Mouse (Mus musculus): Measurements from ENCODE around the gene Asap2.

The Asap2 gene

GRCm38 (mm10) chr12:21284761-21285441 is 294.6 kb downstream of the Asap2 start, which contains the start of gene Cpsf3:
Gene Cpsf3, plus strand, starts transcription at chr12:21285391.
- H3K27me3 ChIP-seq (ENCODE audit: insufficient read depth, low read length), result no peaks in the 10 kb centered on the region
- peaks cover 17% of the 10 kb centered on the region for H3K36me3 ChIP-seq (ENCODE audit: insufficient read depth, low read length)
- H3K9me3 ChIP-seq (ENCODE audit: low read length), result no peaks in the 10 kb centered on the region
- TF ChIP-seq POU5F1 (IDR thresholded peaks at IDR 0.05; ENCODE audit: borderline replicate concordance, low read length), result no peak
- peaks cover 41% of the 10 kb centered on the region for H3K4me1 ChIP-seq (replicated peaks; ENCODE audit: low read depth, low read length)
- peak within 1 kb of the TSS; percentile 97 for H3K4me3 ChIP-seq (replicated peaks; ENCODE audit: low read length)

GRCm38 (mm10) chr12:21285508-21286242 is 295.4 kb downstream of the Asap2 start:
- Histone ChIP-seq H3K9me3 (ENCODE audit: low read length) (no peaks in the 10 kb centered on the region), H3K36me3 (ENCODE audit: insufficient read depth, low read length) (peaks cover 25% of the 10 kb centered on the region), H3K27me3 (ENCODE audit: insufficient read depth, low read length) (no peaks in the 10 kb centered on the region), H3K4me1 (replicated peaks; ENCODE audit: low read depth, low read length) (peaks cover 46% of the 10 kb centered on the region), H3K4me3 (replicated peaks; ENCODE audit: low read length) (peak overlapping the region; percentile 97)
- no peak for TF ChIP-seq POU5F1 (IDR thresholded peaks at IDR 0.05; ENCODE audit: borderline replicate concordance, low read length)
- no peak for TF ChIP-seq CTCF (conservative IDR thresholded peaks at IDR 0.05; ENCODE audit: low read length)
- no peak for TF ChIP-seq NANOG (IDR thresholded peaks at IDR 0.05; ENCODE audit: borderline replicate concordance, low read length)

- H3K9me3 ChIP-seq (ENCODE audit: low read length), result no peaks in the 10 kb centered on the region
- TF ChIP-seq POU5F1 (IDR thresholded peaks at IDR 0.05; ENCODE audit: borderline replicate concordance, low read length), result no peak
- H3K4me3 ChIP-seq (replicated peaks; ENCODE audit: low read length), result peak within 1 kb of the TSS; percentile 97
- H3K4me1 ChIP-seq (replicated peaks; ENCODE audit: low read depth, low read length), result peaks cover 46% of the 10 kb centered on the region
- no peaks in the 10 kb centered on the region for H3K27me3 ChIP-seq (ENCODE audit: insufficient read depth, low read length)
- H3K36me3 ChIP-seq (ENCODE audit: insufficient read depth, low read length), result peaks cover 30% of the 10 kb centered on the region
Measured at GRCm38 (mm10) chr12:21286243-21286622, 296.0 kb downstream of the Asap2 start, which contains the start of gene Itgb1bp1. Gene Itgb1bp1, minus strand, starts transcription at chr12:21286284.

GRCm38 (mm10) chr12:21286712-21287650 is 296.7 kb downstream of the Asap2 start:
- Histone ChIP-seq H3K36me3 (ENCODE audit: insufficient read depth, low read length) (peaks cover 38% of the 10 kb centered on the region), H3K27me3 (ENCODE audit: insufficient read depth, low read length) (no peaks in the 10 kb centered on the region), H3K9me3 (ENCODE audit: low read length) (no peaks in the 10 kb centered on the region), H3K4me1 (replicated peaks; ENCODE audit: low read depth, low read length) (peaks cover 46% of the 10 kb centered on the region), H3K4me3 (replicated peaks; ENCODE audit: low read length) (peak overlapping the region; percentile 97)
- TF ChIP-seq POU5F1 (IDR thresholded peaks at IDR 0.05; ENCODE audit: borderline replicate concordance, low read length) (no peak), CTCF (conservative IDR thresholded peaks at IDR 0.05; ENCODE audit: low read length) (no peak), NANOG (IDR thresholded peaks at IDR 0.05; ENCODE audit: borderline replicate concordance, low read length) (no peak)

- H3K36me3 ChIP-seq (ENCODE audit: insufficient read depth, low read length), result peaks cover 56% of the 10 kb centered on the region
- TF ChIP-seq NANOG (IDR thresholded peaks at IDR 0.05; ENCODE audit: borderline replicate concordance, low read length) (no peak), POU5F1 (IDR thresholded peaks at IDR 0.05; ENCODE audit: borderline replicate concordance, low read length) (no peak), CTCF (conservative IDR thresholded peaks at IDR 0.05; ENCODE audit: low read length) (no peak)
- no peaks in the 10 kb centered on the region for H3K27me3 ChIP-seq (ENCODE audit: insufficient read depth, low read length)
- no peaks in the 10 kb centered on the region for H3K9me3 ChIP-seq (ENCODE audit: low read length)
- peaks cover 46% of the 10 kb centered on the region for H3K4me1 ChIP-seq (replicated peaks; ENCODE audit: low read depth, low read length)
- no peak overlapping the region for H3K4me3 ChIP-seq (replicated peaks; ENCODE audit: low read length)
Measured at GRCm38 (mm10) chr12:21288716-21289395, 298.6 kb downstream of the Asap2 start.

- Histone ChIP-seq H3K36me3 (ENCODE audit: insufficient read depth, low read length) (peaks cover 64% of the 10 kb centered on the region), H3K9me3 (ENCODE audit: low read length) (no peaks in the 10 kb centered on the region), H3K27me3 (ENCODE audit: insufficient read depth, low read length) (no peaks in the 10 kb centered on the region), H3K4me3 (replicated peaks; ENCODE audit: low read length) (no peak overlapping the region), H3K4me1 (replicated peaks; ENCODE audit: low read depth, low read length) (peaks cover 46% of the 10 kb centered on the region)
- no peak for TF ChIP-seq POU5F1 (IDR thresholded peaks at IDR 0.05; ENCODE audit: borderline replicate concordance, low read length)
- 0 out of 2 replicates have a peak, but pooled peaks have one; percentile 5 for TF ChIP-seq NANOG (IDR thresholded peaks at IDR 0.05; ENCODE audit: borderline replicate concordance, low read length)
Measured at GRCm38 (mm10) chr12:21289651-21290050, 299.4 kb downstream of the Asap2 start.

GRCm38 (mm10) chr12:21298856-21299255 is 308.6 kb downstream of the Asap2 start:
- no peaks in the 10 kb centered on the region for H3K27me3 ChIP-seq (ENCODE audit: insufficient read depth, low read length)
- no peaks in the 10 kb centered on the region for H3K9me3 ChIP-seq (ENCODE audit: low read length)
- H3K4me3 ChIP-seq (replicated peaks; ENCODE audit: low read length), result no peak overlapping the region
- peaks cover 95% of the 10 kb centered on the region for H3K36me3 ChIP-seq (ENCODE audit: insufficient read depth, low read length)
- H3K4me1 ChIP-seq (replicated peaks; ENCODE audit: low read depth, low read length), result peaks cover 6% of the 10 kb centered on the region
- no peak for TF ChIP-seq POU5F1 (IDR thresholded peaks at IDR 0.05; ENCODE audit: borderline replicate concordance, low read length)
- no peak for TF ChIP-seq NANOG (IDR thresholded peaks at IDR 0.05; ENCODE audit: borderline replicate concordance, low read length)
- no peak for TF ChIP-seq CTCF (conservative IDR thresholded peaks at IDR 0.05; ENCODE audit: low read length)

- TF ChIP-seq NANOG (IDR thresholded peaks at IDR 0.05; ENCODE audit: borderline replicate concordance, low read length), result no peak
- TF ChIP-seq POU5F1 (IDR thresholded peaks at IDR 0.05; ENCODE audit: borderline replicate concordance, low read length), result no peak
- TF ChIP-seq CTCF (conservative IDR thresholded peaks at IDR 0.05; ENCODE audit: low read length), result no peak
- no peaks in the 10 kb centered on the region for H3K27me3 ChIP-seq (ENCODE audit: insufficient read depth, low read length)
- H3K36me3 ChIP-seq (ENCODE audit: insufficient read depth, low read length), result peaks cover 92% of the 10 kb centered on the region
- no peak overlapping the region for H3K4me3 ChIP-seq (replicated peaks; ENCODE audit: low read length)
- H3K9me3 ChIP-seq (ENCODE audit: low read length), result no peaks in the 10 kb centered on the region
- H3K4me1 ChIP-seq (replicated peaks; ENCODE audit: low read depth, low read length), result peaks cover 7% of the 10 kb centered on the region
Measured at GRCm38 (mm10) chr12:21301324-21301723, 311.1 kb downstream of the Asap2 start.

Measured in E14TG2a.4 (cell line).